Mouse (Mus musculus): ENCODE measurements around the gene Cfap73.

DNA sequence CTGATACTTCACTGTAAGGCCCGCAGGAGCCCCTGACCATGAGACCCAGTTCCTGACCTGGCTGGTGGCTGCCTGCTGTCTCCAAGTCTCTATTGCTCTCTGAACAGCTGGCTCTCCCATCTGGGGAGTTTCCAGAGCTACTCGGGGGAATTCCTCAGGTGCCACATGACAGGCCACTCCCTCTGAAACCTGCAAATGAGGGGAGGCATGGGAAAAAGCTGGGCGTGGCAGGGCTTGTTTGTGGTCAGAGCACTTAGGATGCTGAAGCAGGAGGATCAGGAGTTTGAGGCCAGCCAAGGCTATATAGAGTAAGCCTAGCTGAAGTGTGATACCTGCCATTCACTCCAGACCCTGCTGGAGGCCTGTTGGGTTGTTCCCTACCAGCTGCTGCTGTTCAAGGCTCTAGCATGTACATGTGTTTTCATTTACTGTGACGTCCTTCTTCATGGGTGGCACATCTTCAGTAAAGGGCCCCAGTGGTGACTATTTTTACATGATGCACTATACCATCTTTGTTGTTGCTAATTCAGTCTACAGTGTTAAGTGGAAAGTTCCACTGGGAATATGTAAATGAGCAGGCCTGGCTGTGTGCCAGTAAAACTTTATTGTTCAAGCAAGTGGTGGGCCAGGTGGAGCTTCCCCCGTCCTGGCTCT is 11.7 kb downstream of the Cfap73 start:
- TF ChIP-seq POLR2A (IDR thresholded peaks at IDR 0.05; ENCODE audit: extremely low read depth, insufficient read depth, low read length): no peak
- no peak for TF ChIP-seq CTCF (IDR thresholded peaks at IDR 0.05; ENCODE audit: low read depth, low read length)
